Mouse (Mus musculus): ENCODE measurements around the gene Pcp2. TPM values are rescaled to one million over a fixed set of nuclear protein-coding genes. Genes with fewer than 3 reads are reported as not detected.
A peak's percentile ranks its signal among the peaks of the same experiment; 100 is the strongest.
"Not testable (repeated sequence)": the region's sequence is repeated elsewhere in the genome, so short reads cannot be mapped to it uniquely, and the experiment has no call there.

Gene Pcp2
- total RNA-seq, 2 experiments from 2014 or later: not detected

DNA sequence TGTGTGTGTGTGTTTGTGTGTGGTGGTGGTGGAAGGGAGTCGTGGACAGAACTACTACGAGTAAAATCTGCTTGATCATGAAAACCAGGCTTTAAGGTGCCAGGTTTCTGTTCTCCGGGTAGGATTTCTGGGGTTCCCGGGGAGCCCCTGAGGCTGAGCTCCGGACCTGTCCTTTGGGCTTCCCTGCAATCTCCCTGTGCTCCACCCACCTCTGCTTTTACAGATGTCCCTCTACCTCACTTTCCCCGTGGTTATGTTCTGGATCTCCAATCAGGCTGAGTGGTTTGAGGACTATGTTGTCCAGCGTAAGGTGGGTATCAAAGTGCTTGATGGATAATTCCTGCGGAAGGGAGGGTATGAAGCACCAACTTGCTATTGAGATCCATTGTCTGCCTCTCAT lies 3.2 kb downstream of the Pcp2 start:
- no peak for DNase-seq (ENCODE audit: low spot score in 2 of 2)

DNA sequence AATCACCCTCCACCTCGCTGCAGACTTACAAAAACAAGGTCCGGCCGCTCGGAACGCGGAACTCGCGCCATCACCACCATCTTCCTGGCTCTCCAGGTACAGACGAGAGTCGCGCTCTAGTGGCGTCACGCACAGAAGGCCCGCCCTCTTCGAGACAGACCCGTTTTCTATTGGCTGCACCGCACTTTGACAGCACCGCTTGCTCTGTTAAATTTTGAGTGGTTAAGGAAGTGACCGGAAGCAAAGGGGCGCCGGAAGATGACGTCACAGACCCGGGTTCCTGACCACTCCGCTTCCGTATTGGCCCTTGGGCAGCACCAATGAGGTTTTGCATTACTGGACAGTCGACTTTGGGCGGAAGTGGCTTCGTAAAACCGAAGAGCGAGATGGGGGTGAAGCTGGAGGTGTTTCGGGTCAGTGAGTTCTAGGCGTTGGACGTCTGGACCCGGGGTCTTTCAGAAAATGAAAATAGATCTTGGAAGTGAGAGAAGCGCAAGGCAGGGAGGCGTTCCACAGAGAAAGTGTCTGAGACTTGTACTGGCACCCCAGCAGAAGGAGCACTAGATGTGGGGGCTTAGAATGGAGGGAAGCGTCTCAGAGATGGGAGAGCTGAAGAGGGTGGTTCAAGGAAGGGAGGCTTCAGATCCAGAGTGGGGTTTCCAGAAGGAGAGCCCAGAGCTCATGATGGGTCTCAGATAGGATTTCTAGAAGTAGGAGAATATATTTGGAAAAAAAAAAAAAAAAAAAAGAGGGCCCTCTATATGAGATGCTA lies 4.0 kb downstream of the Pcp2 start, which contains the start of the genes Xab2 and Pet100:
Gene Xab2, minus strand, starts transcription at position 118 of the 772 bp plus-strand sequence.
Gene Pet100, plus strand, starts transcription at position 350 of the 772 bp plus-strand sequence.
- DNase-seq (ENCODE audit: low spot score in 2 of 2): peak; percentile 99

GRCm38 (mm10) chr8:3609816-3610150 lies 15.6 kb downstream of the Pcp2 start:
- no peak for DNase-seq (ENCODE audit: low spot score in 2 of 2)

GRCm38 (mm10) chr8:3609046-3609815 lies 16.1 kb downstream of the Pcp2 start:
- peak in 1 of 2 experiments; percentile 28 for DNase-seq (ENCODE audit: low spot score in 2 of 2)

GRCm38 (mm10) chr8:3607822-3608221 lies 17.5 kb downstream of the Pcp2 start:
- peak in 1 of 2 experiments; percentile 25 for DNase-seq (ENCODE audit: low spot score in 2 of 2)

- DNase-seq (ENCODE audit: low spot score in 2 of 2): no peak
Observed at GRCm38 (mm10) chr8:3606593-3606992, 18.8 kb downstream of the Pcp2 start.

- no peak for DNase-seq (ENCODE audit: low spot score in 2 of 2)
Observed at GRCm38 (mm10) chr8:3603439-3603838, 21.9 kb downstream of the Pcp2 start.

DNA sequence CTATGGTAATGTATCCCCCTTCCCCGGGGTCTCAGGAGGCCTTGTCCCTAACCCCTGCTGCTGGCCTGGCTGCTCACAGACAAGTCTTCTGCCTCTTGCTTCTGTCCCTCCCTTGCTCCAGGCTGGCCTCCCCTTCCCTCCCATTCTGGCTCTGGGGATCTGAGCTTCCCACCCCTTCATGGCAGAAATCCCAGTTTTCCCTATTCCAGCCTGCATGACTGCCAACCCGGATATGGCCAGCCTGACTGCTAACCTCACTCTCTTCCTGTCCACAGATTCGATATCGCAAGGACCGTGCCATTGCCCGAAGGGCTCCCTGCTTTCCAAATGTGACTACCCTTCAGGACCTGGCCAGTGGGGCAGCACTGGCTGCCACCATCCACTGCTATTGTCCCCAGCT lies 24.9 kb downstream of the Pcp2 start:
- no peak for DNase-seq (ENCODE audit: low spot score in 2 of 2)

DNA sequence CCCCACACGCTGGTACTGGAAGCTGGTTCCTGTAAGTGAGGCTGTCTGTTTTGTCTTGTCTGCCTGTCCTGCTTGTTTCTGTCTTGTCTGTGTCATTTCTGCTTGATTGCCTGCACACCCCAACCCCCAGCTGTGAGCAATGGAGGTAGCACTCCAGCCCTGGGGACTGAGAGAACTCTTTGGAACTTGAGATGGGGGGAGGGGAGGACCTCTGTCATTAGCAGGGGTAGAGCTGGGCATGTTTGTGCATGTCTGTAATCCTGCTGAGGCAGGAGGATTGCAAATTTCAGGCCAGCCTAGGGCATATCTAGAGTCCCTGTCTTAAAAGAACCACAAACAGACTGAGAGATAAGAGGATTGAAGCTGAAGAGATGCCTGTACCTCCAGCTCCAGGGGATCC lies 26.1 kb downstream of the Pcp2 start:
- DNase-seq (ENCODE audit: low spot score in 2 of 2): no peak

GRCm38 (mm10) chr8:3598054-3598453 lies 27.3 kb downstream of the Pcp2 start:
- DNase-seq (ENCODE audit: low spot score in 2 of 2): no peak

DNA sequence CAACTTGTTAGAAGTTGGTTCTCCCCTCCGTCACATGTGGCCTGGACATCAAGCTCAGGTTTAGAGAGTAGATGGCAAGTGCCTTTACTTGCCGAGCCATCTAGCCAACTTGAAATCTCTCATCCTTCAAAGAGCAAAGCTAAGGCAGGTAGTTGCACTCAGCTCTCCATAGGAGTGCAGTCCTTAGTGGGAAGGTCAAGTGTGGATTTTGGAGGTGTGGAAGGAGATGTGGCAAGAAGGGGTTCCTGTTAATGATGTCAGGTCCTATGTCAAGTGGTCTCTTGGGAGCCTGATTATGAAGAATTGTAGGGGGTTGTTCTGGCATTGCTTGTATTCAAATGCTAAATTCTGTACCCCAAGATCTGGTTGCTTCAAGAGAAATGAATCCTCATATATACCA lies 30.9 kb downstream of the Pcp2 start:
- DNase-seq (ENCODE audit: low spot score in 2 of 2): no peak

GRCm38 (mm10) chr8:3593470-3593869 lies 31.9 kb downstream of the Pcp2 start:
- no peak for DNase-seq (ENCODE audit: low spot score in 2 of 2)

DNA sequence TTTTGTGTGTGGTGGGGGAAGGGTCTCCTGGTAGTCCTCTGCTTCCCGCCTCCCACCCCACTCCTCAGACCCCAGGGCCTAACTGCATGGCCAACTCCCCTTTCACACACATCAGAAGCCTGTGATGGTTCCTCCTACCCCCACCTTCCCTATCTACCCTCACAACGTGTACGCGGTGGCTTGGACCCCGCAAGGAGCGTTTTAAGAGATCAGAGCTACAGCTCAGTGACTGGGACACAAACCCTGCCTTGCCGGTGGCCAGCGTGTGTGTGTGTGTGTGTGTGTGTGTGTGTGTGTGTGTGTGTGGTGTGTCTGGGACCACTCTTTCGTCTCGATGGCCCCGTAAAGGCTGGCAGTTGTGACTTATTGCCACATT lies 37.1 kb downstream of the Pcp2 start:
- no peak for DNase-seq (ENCODE audit: low spot score in 2 of 2)

- DNase-seq (ENCODE audit: low spot score in 2 of 2): peak; percentile 67 to 69
Observed at GRCm38 (mm10) chr8:3587391-3588257, 37.7 kb downstream of the Pcp2 start.

DNA sequence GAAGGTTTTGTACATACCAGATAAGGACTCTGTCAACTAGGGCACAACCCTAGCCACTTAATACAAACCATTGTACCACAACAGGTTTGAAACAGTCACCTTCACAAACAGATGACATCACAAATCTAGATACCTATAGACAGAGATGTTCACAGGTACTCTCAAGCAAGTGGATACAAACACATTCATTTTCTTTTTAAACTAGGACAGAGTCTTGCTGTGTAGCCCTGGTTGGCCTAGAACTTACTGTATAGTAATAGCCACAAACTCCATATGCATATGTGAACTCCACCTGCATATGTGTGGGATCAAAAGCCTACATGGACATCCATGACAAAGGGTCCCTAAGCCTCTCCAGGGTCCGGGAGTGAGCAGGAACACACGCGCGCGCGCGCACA lies 38.4 kb downstream of the Pcp2 start, which contains the start of gene Camsap3:
Gene Camsap3, plus strand, starts transcription at position 301 of the 398 bp plus-strand sequence.
- no peak for DNase-seq (ENCODE audit: low spot score in 2 of 2)

DNA sequence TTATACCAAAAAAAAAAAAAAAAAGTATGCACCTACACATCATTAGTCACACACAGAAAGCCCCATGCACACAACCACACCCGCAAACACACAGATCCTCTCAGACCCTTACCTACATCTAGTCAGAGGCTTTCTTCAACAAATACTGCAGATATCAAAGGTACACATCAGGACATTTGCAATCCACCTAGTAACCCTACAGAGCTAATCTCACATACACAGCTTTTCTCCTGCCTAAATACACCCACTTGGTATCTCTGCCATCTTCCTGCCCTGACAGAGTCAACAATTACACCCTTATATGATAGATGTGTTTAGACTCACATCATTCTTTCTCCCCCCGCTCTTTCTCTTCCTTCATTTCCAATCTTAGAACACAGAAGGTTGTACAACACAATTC lies 38.9 kb downstream of the Pcp2 start:
- DNase-seq (ENCODE audit: low spot score in 2 of 2): no peak

- not testable (repeated sequence) for DNase-seq (ENCODE audit: low spot score in 2 of 2)
Observed at GRCm38 (mm10) chr8:3581961-3582360, 43.4 kb downstream of the Pcp2 start.

DNA sequence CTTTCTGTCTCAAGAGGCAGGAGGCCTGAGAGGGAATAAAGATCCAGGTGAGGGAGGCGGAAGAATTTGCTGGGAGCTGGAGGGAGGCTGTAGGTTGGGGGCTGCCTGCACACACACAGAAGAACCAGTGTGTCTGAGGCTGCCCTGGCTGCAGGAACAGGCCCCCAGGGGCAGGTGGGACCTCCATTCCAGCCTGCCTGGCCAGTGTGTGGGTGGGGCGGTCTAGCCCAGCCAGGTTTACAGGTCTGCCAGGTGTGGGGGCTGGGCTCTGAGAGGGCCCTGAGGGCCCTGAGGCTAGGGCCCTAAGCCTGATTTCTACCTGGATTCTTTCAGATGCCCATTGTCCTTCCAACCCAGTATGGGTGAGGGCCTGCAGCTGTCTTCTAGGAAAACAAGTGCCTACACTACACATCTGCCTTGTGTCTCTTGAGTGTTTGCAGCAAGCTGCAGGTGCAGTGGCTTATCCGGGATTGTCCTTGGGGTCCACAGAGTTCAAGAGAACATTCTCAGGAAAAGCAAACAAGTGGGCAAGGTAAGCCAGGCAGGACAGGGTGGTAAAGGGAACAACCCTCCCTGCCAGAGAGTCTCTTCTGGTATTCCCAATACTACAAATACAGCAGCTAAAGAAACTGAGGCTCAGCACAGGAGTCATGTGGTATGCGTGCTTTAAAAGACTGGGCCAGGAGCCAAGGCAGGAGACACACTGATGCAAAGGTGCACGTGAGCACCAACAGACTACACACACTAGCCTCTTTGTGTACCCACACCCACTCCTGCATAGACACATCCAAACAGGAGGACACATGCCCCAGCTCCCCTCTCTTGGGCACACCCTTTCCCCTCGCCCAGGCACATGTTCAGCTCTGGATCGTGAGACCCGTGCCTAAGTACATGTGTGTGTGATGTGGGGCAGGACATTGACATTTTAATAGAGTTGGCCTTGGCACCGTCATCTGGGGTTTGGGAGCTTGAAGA lies 45.7 kb downstream of the Pcp2 start:
- DNase-seq (ENCODE audit: low spot score in 2 of 2): no peak

GRCm38 (mm10) chr8:3576211-3576960 lies 49.0 kb downstream of the Pcp2 start:
- DNase-seq (ENCODE audit: low spot score in 2 of 2): no peak
